Mouse (Mus musculus) limb, embryonic 12.5 days (tissue): ENCODE data around the gene Edc3. TPM values are rescaled to one million over a fixed set of nuclear protein-coding genes. Genes with fewer than 3 reads are reported as not detected.

Experiments
- ATAC-seq: fragments of 200-750 bp; cut with Nextera tagmentation; 2 replicates; pipeline ENCODE4 v1.8.0; 2017; ENCODE audit warnings: low read depth, moderate TSS enrichment; ENCODE audit not compliant: insufficient number of reproducible peaks, insufficient read depth, low FRiP score, low TSS enrichment
- H3K27ac ChIP-seq: fragments of 300-500 bp; sonication (generic); 2 replicates; pipeline ENCODE4 v1.5.1; 2016; ENCODE audit warnings: mild to moderate bottlenecking, moderate library complexity
- H3K27me3 ChIP-seq: fragments of 300-500 bp; sonication (generic); 2 replicates; pipeline ENCODE4 v1.6.1; 2016; ENCODE audit warnings: mild to moderate bottlenecking, moderate library complexity
- H3K36me3 ChIP-seq: fragments of 300-500 bp; sonication (generic); 2 replicates; pipeline ENCODE4 v1.6.1; 2016; ENCODE audit warnings: mild to moderate bottlenecking, moderate library complexity
- H3K4me1 ChIP-seq: fragments of 300-500 bp; sonication (generic); replicated peaks from 2 replicates; pipeline ENCODE4 v1.6.1; 2016
- H3K4me2 ChIP-seq: fragments of 300-500 bp; sonication (generic); 2 replicates; pipeline ENCODE4 v1.6.1; 2016; ENCODE audit warnings: mild to moderate bottlenecking, moderate library complexity
- H3K4me3 ChIP-seq: fragments of 300-500 bp; sonication (generic); replicated peaks from 2 replicates; pipeline ENCODE4 v1.5.1; 2016; ENCODE audit warnings: mild to moderate bottlenecking
- H3K9ac ChIP-seq: fragments of 300-500 bp; sonication (generic); replicated peaks from 2 replicates; pipeline ENCODE4 v1.6.1; 2016; ENCODE audit warnings: mild to moderate bottlenecking, moderate library complexity
- H3K9me3 ChIP-seq: fragments of 300-500 bp; sonication (generic); 2 replicates; pipeline ENCODE4 v1.6.1; 2016; ENCODE audit warnings: mild to moderate bottlenecking, moderate library complexity
- WGBS: fragments of 180-500 bp; shearing (Covaris S2); methylation state at CpG from one replicate; pipeline ENCODE4 v1.1.7; 2016; 5-methylcytosine and 5-hydroxymethylcytosine counted together
- polyA plus RNA-seq: library from polyadenylated mRNA; unstranded; fragments of >200 nt; fragmentation: Nextera tagmentation; extraction: Ambion mirVana; gene quantifications from 2 replicates; pipeline ENCODE4 v1.2.1, GENCODE M21; 2016

Gene Edc3
- polyA plus RNA-seq, 1 experiment from 2014 or later: 42.1 TPM

- Histone ChIP-seq H3K36me3 (no peaks in the 10 kb centered on the region), H3K4me3 (no peak overlapping the region), H3K9ac (no peak overlapping the region), H3K27me3 (no peaks in the 10 kb centered on the region), H3K4me2 (no peak overlapping the region), H3K9me3 (no peaks in the 10 kb centered on the region), H3K4me1 (peaks cover 8% of the 10 kb centered on the region), H3K27ac (no peak overlapping the region)
- 89% methylated on average over 1 of the region's 1 CpGs for WGBS
- no peak for ATAC-seq
Observed at GRCm38 (mm10) chr9:57770214-57770613, 61.9 kb downstream of the Edc3 start.

DNA sequence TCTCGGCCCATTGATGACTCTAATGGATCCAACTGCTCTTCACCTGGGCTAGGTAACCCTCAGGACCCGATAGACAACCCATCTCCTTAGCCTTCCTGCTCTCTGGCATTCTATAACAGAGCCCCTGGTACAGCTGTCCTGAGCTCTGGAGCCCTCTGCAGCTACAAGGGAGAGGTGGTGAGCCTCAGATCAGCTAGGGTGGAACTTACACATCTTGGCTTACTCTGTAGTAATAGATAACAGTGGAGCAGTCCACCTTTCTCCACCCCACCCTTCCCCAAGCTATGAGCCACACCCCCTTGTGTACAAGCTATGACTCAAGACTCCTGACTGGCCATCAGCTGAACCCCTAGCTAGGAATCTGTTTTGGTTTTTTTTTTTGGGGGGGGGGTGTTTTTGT is 62.5 kb downstream of the Edc3 start:
- H3K9ac ChIP-seq: no peak overlapping the region
- no peak for ATAC-seq
- no peak overlapping the region for H3K27ac ChIP-seq
- H3K4me3 ChIP-seq: no peak overlapping the region
- no peak overlapping the region for H3K4me2 ChIP-seq
- H3K27me3 ChIP-seq: no peaks in the 10 kb centered on the region
- H3K4me1 ChIP-seq: peaks cover 8% of the 10 kb centered on the region
- WGBS: 86% methylated on average over 2 of the region's 2 CpGs
- H3K36me3 ChIP-seq: no peaks in the 10 kb centered on the region
- no peaks in the 10 kb centered on the region for H3K9me3 ChIP-seq

GRCm38 (mm10) chr9:57773754-57774153 is 65.4 kb downstream of the Edc3 start:
- H3K4me2 ChIP-seq: no peak overlapping the region
- H3K9me3 ChIP-seq: no peaks in the 10 kb centered on the region
- no peaks in the 10 kb centered on the region for H3K27me3 ChIP-seq
- no peak overlapping the region for H3K9ac ChIP-seq
- no peaks in the 10 kb centered on the region for H3K4me1 ChIP-seq
- WGBS: 67% methylated on average over 3 of the region's 3 CpGs
- no peak overlapping the region for H3K27ac ChIP-seq
- no peak for ATAC-seq
- H3K4me3 ChIP-seq: no peak overlapping the region
- no peaks in the 10 kb centered on the region for H3K36me3 ChIP-seq

GRCm38 (mm10) chr9:57774168-57774567 is 65.8 kb downstream of the Edc3 start:
- no peaks in the 10 kb centered on the region for H3K36me3 ChIP-seq
- no peak overlapping the region for H3K4me2 ChIP-seq
- 11% methylated on average over 1 of the region's 1 CpGs for WGBS
- no peak overlapping the region for H3K27ac ChIP-seq
- H3K9me3 ChIP-seq: no peaks in the 10 kb centered on the region
- H3K9ac ChIP-seq: no peak overlapping the region
- no peaks in the 10 kb centered on the region for H3K27me3 ChIP-seq
- H3K4me3 ChIP-seq: no peak overlapping the region
- no peaks in the 10 kb centered on the region for H3K4me1 ChIP-seq
- no peak for ATAC-seq

GRCm38 (mm10) chr9:57775026-57775425 is 66.7 kb downstream of the Edc3 start:
- Histone ChIP-seq H3K4me3 (no peak overlapping the region), H3K4me1 (no peaks in the 10 kb centered on the region), H3K27ac (no peak overlapping the region), H3K4me2 (no peak overlapping the region), H3K9ac (no peak overlapping the region), H3K36me3 (no peaks in the 10 kb centered on the region), H3K27me3 (no peaks in the 10 kb centered on the region), H3K9me3 (no peaks in the 10 kb centered on the region)
- no peak for ATAC-seq
- WGBS: 65% methylated on average over 5 of the region's 5 CpGs

DNA sequence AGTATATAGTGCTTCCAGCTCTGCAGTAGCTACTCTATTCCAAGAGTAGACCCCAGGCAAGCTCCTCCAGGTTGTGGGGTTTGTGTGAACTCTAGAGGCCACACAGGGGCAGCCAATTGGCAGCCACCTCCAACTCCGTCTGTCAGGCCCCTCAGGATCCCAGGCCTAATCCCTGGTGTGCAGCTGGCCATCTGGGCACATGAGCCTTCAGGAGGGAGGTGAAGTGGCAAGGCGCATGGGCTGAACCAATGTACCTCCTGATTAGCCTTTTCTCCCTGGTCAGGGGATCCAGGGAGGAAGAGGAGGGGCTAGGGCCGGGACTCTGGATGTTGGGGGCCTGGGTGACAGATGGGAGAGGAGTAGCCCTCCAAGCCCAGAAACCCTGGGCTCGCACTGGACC is 67.4 kb downstream of the Edc3 start:
- Histone ChIP-seq H3K27ac (no peak overlapping the region), H3K4me1 (no peaks in the 10 kb centered on the region), H3K27me3 (no peaks in the 10 kb centered on the region), H3K36me3 (no peaks in the 10 kb centered on the region), H3K4me2 (no peak overlapping the region), H3K9me3 (no peaks in the 10 kb centered on the region), H3K4me3 (no peak overlapping the region), H3K9ac (0 out of 2 replicates have a peak overlapping the region, but pooled peaks have one; percentile 19)
- 48% methylated on average over 4 of the region's 4 CpGs for WGBS
- ATAC-seq: no peak

GRCm38 (mm10) chr9:57782656-57783055 is 74.3 kb downstream of the Edc3 start:
- no peaks in the 10 kb centered on the region for H3K4me1 ChIP-seq
- no peak overlapping the region for H3K9ac ChIP-seq
- 88% methylated on average over 3 of the region's 3 CpGs for WGBS
- no peak for ATAC-seq
- no peak overlapping the region for H3K27ac ChIP-seq
- no peaks in the 10 kb centered on the region for H3K36me3 ChIP-seq
- no peaks in the 10 kb centered on the region for H3K27me3 ChIP-seq
- H3K9me3 ChIP-seq: no peaks in the 10 kb centered on the region; the same call in 1 of the 2 replicates
- no peak overlapping the region for H3K4me3 ChIP-seq
- H3K4me2 ChIP-seq: no peak overlapping the region

- ATAC-seq: no peak
- Histone ChIP-seq H3K27ac (no peak overlapping the region), H3K27me3 (no peaks in the 10 kb centered on the region), H3K4me3 (no peak overlapping the region), H3K9me3 (no peaks in the 10 kb centered on the region; the same call in 1 of the 2 replicates), H3K4me1 (no peaks in the 10 kb centered on the region), H3K9ac (no peak overlapping the region), H3K4me2 (no peak overlapping the region), H3K36me3 (peaks cover 59% of the 10 kb centered on the region)
- 76% methylated on average over 3 of the region's 3 CpGs for WGBS
Observed at GRCm38 (mm10) chr9:57789733-57790132, 81.4 kb downstream of the Edc3 start.

DNA sequence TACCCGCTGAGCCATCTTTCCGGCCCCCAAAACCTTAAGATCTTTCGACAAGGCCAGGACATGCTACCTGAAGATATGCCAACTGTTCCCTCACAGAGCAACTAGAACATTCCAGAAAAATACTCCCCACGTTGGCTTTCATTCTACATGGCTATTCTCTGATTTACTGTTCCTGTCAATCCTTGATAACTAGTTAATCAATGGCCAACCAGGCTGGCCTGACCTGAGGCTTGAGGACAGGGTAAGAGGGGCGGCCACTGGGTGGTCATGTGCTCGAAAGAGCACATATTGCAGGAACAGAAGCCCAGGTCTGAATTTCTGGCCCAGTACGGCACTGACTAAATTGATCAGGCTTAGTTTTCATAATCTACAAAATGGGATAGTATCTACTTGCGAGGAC is 89.1 kb downstream of the Edc3 start:
- Histone ChIP-seq H3K27me3 (0 out of 2 replicates have a peak, but pooled peaks cover 3% of the 10 kb centered on the region), H3K36me3 (peaks cover 66% of the 10 kb centered on the region), H3K4me3 (no peak overlapping the region), H3K4me2 (no peak overlapping the region), H3K9ac (no peak overlapping the region), H3K27ac (no peak overlapping the region), H3K4me1 (peaks cover 12% of the 10 kb centered on the region), H3K9me3 (no peaks in the 10 kb centered on the region)
- no peak for ATAC-seq
- 90% methylated on average over 8 of the region's 8 CpGs for WGBS

DNA sequence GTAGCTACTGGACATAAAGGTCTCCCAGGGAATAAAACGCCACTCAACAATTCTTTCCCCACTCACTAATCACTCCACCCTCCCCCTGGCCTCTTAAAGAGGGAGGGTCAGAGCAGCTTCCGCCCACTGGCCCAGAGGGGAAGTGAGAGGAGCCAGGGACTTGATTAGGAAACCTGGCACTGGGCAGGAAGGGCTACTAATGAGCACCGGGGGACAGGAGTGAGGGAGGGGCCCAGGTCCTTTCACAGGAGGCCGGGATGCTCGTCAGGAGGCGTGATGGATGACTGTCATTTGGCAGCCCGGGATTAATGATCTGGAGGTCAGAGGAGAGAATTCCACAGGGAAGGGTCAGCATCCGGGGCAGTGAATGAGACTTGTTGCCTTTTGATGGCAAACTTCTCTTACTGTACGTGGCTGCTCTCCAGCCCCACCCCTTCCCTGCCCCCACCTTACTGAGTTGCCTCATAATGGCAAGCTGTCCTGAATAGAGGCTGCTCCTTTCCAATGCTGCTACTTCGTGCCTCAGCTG is 90.4 kb downstream of the Edc3 start:
- peak; percentile 42; the same call in 1 of the 2 replicates for ATAC-seq
- peaks cover 23% of the 10 kb centered on the region for H3K4me1 ChIP-seq
- H3K9me3 ChIP-seq: no peaks in the 10 kb centered on the region
- 5% methylated on average over 10 of the region's 10 CpGs for WGBS
- peak overlapping the region; percentile 3; the same call in 1 of the 2 replicates for H3K27ac ChIP-seq
- no peak overlapping the region for H3K4me3 ChIP-seq
- no peak overlapping the region for H3K4me2 ChIP-seq
- peaks cover 53% of the 10 kb centered on the region for H3K36me3 ChIP-seq
- H3K27me3 ChIP-seq: 0 out of 2 replicates have a peak, but pooled peaks cover 3% of the 10 kb centered on the region
- H3K9ac ChIP-seq: 0 out of 2 replicates have a peak overlapping the region, but pooled peaks have one; percentile 23

DNA sequence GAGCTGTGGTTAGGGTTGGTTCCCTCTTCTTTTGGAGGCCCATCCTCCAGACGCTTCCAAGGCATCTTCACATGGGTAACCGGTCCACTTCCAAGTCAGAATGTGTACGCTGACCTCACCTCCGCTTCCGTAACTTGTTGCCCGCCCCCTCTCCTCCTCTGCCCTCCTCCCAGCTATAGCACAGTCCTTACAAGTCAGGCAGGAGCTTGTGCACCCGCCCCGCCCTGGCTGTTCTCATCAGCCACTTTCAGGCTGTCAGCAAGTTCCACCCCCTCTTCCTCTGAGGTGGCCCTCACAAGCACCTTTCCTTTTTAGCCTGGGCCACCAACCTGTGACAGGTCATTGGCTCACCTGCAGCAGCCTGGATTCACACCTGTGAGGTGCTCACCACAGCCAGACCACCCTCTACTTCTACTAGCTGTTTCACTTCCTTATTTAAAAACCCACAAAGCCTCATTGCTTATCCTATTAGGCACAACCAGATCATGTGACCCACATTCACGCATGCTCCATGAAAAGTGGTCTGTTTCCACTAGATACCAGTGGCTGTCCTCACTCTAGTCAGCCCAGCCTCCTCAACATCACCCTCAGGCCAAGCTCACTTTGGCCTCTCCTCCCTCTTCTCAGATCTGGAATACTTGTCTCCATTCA is 92.1 kb downstream of the Edc3 start:
- no peak for ATAC-seq
- Histone ChIP-seq H3K27ac (no peak overlapping the region), H3K36me3 (peaks cover 39% of the 10 kb centered on the region), H3K4me1 (peaks cover 30% of the 10 kb centered on the region), H3K27me3 (peaks cover 3% of the 10 kb centered on the region; the same call in 1 of the 2 replicates), H3K4me3 (no peak overlapping the region), H3K9me3 (no peaks in the 10 kb centered on the region), H3K9ac (no peak overlapping the region), H3K4me2 (no peak overlapping the region)
- 81% methylated on average over 9 of the region's 9 CpGs for WGBS
